Mouse (Mus musculus) heart, adult 2 months (tissue): ENCODE results near the gene Hypm. TPM values are rescaled to one million over a fixed set of nuclear protein-coding genes. Genes with fewer than 3 reads are reported as not detected.

Experiments
- DNase-seq, 2 experiments: peaks; one replicate each; pipeline ENCODE4 v3.0.0; 2021
- H3K27ac ChIP-seq: fragments of 200-600 bp; 2 replicates; pipeline ENCODE4 v1.8.1; 2022
- H3K27me3 ChIP-seq: fragments of 200-500 bp; 2 replicates; pipeline ENCODE4 v1.6.1; 2012; ENCODE audit warnings: mild to moderate bottlenecking, low read length, inconsistent platforms, mixed read lengths; ENCODE audit not compliant: control insufficient read depth, insufficient read depth
- H3K36me3 ChIP-seq: fragments of 200-500 bp; 2 replicates; pipeline ENCODE4 v1.6.1; 2012; ENCODE audit warnings: low read length, inconsistent platforms; ENCODE audit not compliant: control insufficient read depth, insufficient read depth
- H3K4me1 ChIP-seq: fragments of 200-500 bp; 2 replicates; pipeline ENCODE4 v1.6.1; 2011; ENCODE audit warnings: low read length; ENCODE audit not compliant: control insufficient read depth, insufficient read depth
- H3K4me3 ChIP-seq: fragments of 200-600 bp; 2 replicates; pipeline ENCODE4 v1.8.1; 2022
- H3K79me2 ChIP-seq: fragments of 200-500 bp; replicated peaks from 2 replicates; pipeline ENCODE4 v1.6.1; 2012; ENCODE audit warnings: mild to moderate bottlenecking, inconsistent platforms, low read length, moderate library complexity, mixed read lengths; ENCODE audit not compliant: control insufficient read depth, insufficient read depth
- H3K9ac ChIP-seq: fragments of 200-500 bp; 2 replicates; pipeline ENCODE4 v1.6.1; 2012; ENCODE audit warnings: low read depth, mild to moderate bottlenecking, control low read depth, inconsistent platforms, low read length, mixed read lengths
- CTCF ChIP-seq: fragments of 200-600 bp; IDR thresholded peaks from 2 replicates; pipeline ENCODE4 v1.8.1; 2022; ENCODE audit warnings: antibody characterized with exemption, mild to moderate bottlenecking, moderate library complexity
- EP300 ChIP-seq: fragments of 200-500 bp; IDR thresholded peaks from 2 replicates; pipeline ENCODE4 v1.6.1; 2011; ENCODE audit warnings: low read depth, low read length, control low read depth; ENCODE audit not compliant: insufficient read depth
- POLR2A ChIP-seq: fragments of 200-500 bp; IDR thresholded peaks from 2 replicates; pipeline ENCODE4 v1.6.1; 2011; ENCODE audit warnings: mild to moderate bottlenecking, low read depth, low read length, control low read depth; ENCODE audit not compliant: insufficient read depth
- WGBS: fragments of 180-500 bp; shearing (Covaris S2); methylation state at CpG from one replicate; pipeline ENCODE4 v1.1.7; 2018; 5-methylcytosine and 5-hydroxymethylcytosine counted together
- intact Hi-C: fragments of 180-260 bp; cut with DNase I; formaldehyde crosslinking; loops from one replicate; pipeline ENCODE4 v1.15.1; 2025
- polyA plus RNA-seq: library from polyadenylated mRNA; depleted of rRNA; stranded (reverse); fragments of >200 nt; gene quantifications from 2 replicates; pipeline ENCODE4 v1.2.3, GENCODE M21; 2012; rRNA removed
- total RNA-seq, 2 experiments: library from RNA; stranded (reverse); gene quantifications; 2 replicates each; pipeline ENCODE4 v1.2.3; 2021

Gene Hypm
- total and polyA plus RNA-seq, 3 experiments: not detected

DNA sequence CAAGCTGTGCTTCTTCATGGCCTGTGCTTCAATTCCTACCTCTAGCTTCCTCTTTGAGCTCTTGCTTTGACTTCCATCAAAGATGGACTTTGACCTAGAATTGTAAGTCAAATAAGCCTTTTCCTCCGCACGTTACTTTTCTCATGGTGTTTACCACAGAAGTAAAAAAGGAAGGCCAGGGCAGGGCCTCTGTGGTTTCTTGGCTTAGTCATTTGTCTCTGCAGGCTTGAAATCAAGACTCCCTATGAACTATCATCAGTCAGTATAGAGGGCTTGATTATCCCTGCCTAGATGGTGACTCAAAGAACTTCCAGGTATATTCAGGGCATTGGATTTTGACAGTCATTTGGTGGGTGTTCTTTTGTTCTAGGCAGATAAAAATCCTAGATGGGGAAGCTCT is 28.8 kb downstream of the Hypm start:
- no peak for TF ChIP-seq EP300
- DNase-seq: no peak
- Histone ChIP-seq H3K27ac (no peak overlapping the region), H3K27me3 (no peaks in the 10 kb centered on the region), H3K79me2 (no peaks in the 10 kb centered on the region), H3K4me3 (no peak overlapping the region), H3K36me3 (no peaks in the 10 kb centered on the region), H3K9ac (no peak overlapping the region), H3K4me1 (no peaks in the 10 kb centered on the region)
- intact Hi-C loops: no loop called here
- 92% methylated on average over 2 of the region's 2 CpGs for WGBS

DNA sequence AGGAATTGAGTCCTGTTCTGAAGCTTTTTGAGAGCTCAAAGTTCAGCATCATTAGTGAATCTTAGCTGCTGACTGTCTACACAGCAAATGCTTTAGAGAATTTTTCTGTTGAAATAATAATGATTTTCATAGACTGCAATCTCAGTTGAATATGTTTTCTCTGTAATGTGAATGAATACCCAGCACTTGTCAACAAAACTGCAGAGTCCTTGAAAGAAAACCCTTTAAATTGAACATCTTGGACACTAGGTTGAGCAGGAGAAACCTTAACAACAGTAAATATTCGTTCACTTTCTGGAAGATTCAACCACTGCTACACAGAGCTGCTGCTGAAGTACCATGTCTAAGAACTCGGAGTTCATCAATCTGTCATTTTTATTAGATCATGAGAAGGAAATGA is 38.6 kb downstream of the Hypm start, which contains the start of gene Sytl5:
Gene Sytl5, plus strand, starts transcription at position 301 of the 400 bp plus-strand sequence.
- 56% methylated on average over 2 of the region's 2 CpGs for WGBS
- no peak for DNase-seq
- TF ChIP-seq EP300: no peak
- TF ChIP-seq CTCF: no peak
- no peak for TF ChIP-seq POLR2A

More for the DNA sequence above, 38.6 kb downstream of the Hypm start, which contains the start of gene Sytl5:
- intact Hi-C loops: loop anchor here (10.0 kb wide), 1 partner anchor 61 kb away; no protein-coding TSS in a partner anchor
- no peaks in the 10 kb centered on the region for H3K36me3 ChIP-seq
- H3K9ac ChIP-seq: no peak within 1 kb of the TSS
- H3K4me1 ChIP-seq: no peaks in the 10 kb centered on the region
- no peak within 1 kb of the TSS for H3K27ac ChIP-seq
- H3K79me2 ChIP-seq: no peaks in the 10 kb centered on the region
- no peaks in the 10 kb centered on the region for H3K27me3 ChIP-seq
- no peak within 1 kb of the TSS for H3K4me3 ChIP-seq

Other genes starting within 250 kb of the Hypm start
- 10 to 100 TPM; 53.0 to 54.5 TPM for gene Dynlt3, start 183.9 kb upstream of the Hypm start, total RNA-seq
- gene Dynlt3, start 183.9 kb upstream of the Hypm start, polyA plus RNA-seq: 26.1 and 67.4 TPM in 2 replicates
- not detected for gene H2al3, start 2.8 kb downstream of the Hypm start, total RNA-seq
- not detected in 2 replicates for gene H2al3, start 2.8 kb downstream of the Hypm start, polyA plus RNA-seq
- under 1 TPM; 0.14 to 0.42 TPM for gene Sytl5, start 38.7 kb downstream of the Hypm start, total RNA-seq
- gene Sytl5, start 38.7 kb downstream of the Hypm start, polyA plus RNA-seq: 0.12 TPM in 1 of 2 replicates, not detected in the other